Mouse (Mus musculus) brain, embryonic 14.5 days (tissue): ENCODE data around the gene Hspa8.

ENCODE experiments used
- CTCF ChIP-seq: fragments of 200-500 bp; IDR thresholded peaks from 2 replicates; pipeline ENCODE4 v1.5.1; 2012; ENCODE audit warnings: inconsistent platforms, mild to moderate bottlenecking, moderate library complexity, borderline replicate concordance; ENCODE audit not compliant: insufficient read depth, insufficient read length; ENCODE audit errors: extremely low read depth
- POLR2A ChIP-seq: fragments of 200-500 bp; IDR thresholded peaks from 2 replicates; pipeline ENCODE4 v1.6.1; 2012; ENCODE audit warnings: mild to moderate bottlenecking, inconsistent platforms, borderline replicate concordance; ENCODE audit not compliant: poor library complexity, insufficient read depth, insufficient read length, severe bottlenecking; ENCODE audit errors: extremely low read depth

DNA sequence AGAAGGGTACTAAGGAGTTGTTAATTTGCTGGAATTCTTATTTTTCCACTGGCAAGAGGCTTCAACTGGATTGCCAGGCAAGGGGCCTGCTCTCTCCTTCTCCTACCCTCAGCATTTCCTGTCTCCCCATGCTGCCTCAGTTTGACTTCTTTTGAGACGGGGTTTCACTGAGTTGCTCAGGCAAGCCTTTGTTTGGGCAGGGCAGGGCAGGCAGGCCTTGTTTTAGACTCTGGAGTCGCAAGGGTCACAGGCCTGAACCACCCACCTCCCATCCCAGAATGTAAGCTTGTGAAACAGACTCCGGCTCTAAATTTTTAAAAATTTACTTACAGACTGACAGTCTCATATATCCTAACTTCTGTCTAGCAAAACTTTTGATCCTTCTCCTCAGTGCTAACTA is 1.7 kb upstream of the Hspa8 start:
- TF ChIP-seq POLR2A (no peak), CTCF (no peak)
